Mouse (Mus musculus): Measurements from ENCODE around the gene Fibp.

GRCm38 (mm10) chr19:5423561-5423960, 36.9 kb upstream of the Fibp start:
- no peak for TF ChIP-seq EP300 (IDR thresholded peaks at IDR 0.05; ENCODE audit: low read depth in 1 of 2, low read length in 2 of 2)
- TF ChIP-seq CTCF (IDR thresholded peaks at IDR 0.05 in 2 of 3, conservative IDR thresholded peaks at IDR 0.05 in 1 of 3; ENCODE audit: control insufficient read depth in 1 of 3, insufficient read depth in 1 of 3, low read depth in 2 of 3, low read length in 3 of 3, poor library complexity in 1 of 3, severe bottlenecking in 1 of 3): no peak
- no peak for TF ChIP-seq MYC (IDR thresholded peaks at IDR 0.05; ENCODE audit: low read depth, low read length)
- TF ChIP-seq POLR2A (IDR thresholded peaks at IDR 0.05; ENCODE audit: control insufficient read depth in 1 of 2, insufficient read depth in 1 of 2, low read depth in 1 of 2, low read length in 2 of 2, poor library complexity in 1 of 2): no peak
- TF ChIP-seq ETS1 (IDR thresholded peaks at IDR 0.05; ENCODE audit: low read depth, low read length): no peak
- no peak for TF ChIP-seq BHLHE40 (IDR thresholded peaks at IDR 0.05; ENCODE audit: borderline replicate concordance, low read depth, low read length)
- no peak for TF ChIP-seq MAFK (IDR thresholded peaks at IDR 0.05; ENCODE audit: borderline replicate concordance, low read depth, low read length)
- TF ChIP-seq MXI1 (IDR thresholded peaks at IDR 0.05; ENCODE audit: low read depth, low read length): no peak; the same call in 1 of the 2 replicates
- TF ChIP-seq NELFE (IDR thresholded peaks at IDR 0.05; ENCODE audit: low read depth, low read length): no peak
- no peak for TF ChIP-seq CHD1 (IDR thresholded peaks at IDR 0.05; ENCODE audit: low read depth, low read length)
